Mouse (Mus musculus): Measurements from ENCODE around the gene Ctss. TPM values are rescaled to one million over a fixed set of nuclear protein-coding genes. Genes with fewer than 3 reads are reported as not detected.

Gene Ctss
- polyA plus RNA-seq, 1 experiment from 2014 or later, result 13.9 TPM

- H3K4me1 ChIP-seq (ENCODE audit: control insufficient read depth, insufficient read depth, low read length), result peaks cover 7% of the 10 kb centered on the region; the same call in 1 of the 2 replicates
- H3K27ac ChIP-seq (ENCODE audit: low read depth, low read length), result peak within 1 kb of the TSS; percentile 48; the same call in 1 of the 2 replicates
- H3K9me3 ChIP-seq (ENCODE audit: control insufficient read depth, low read length), result no peaks in the 10 kb centered on the region
- H3K4me2 ChIP-seq (ENCODE audit: low read depth, low read length), result peak within 1 kb of the TSS; percentile 75
- no peaks in the 10 kb centered on the region for H3K27me3 ChIP-seq (ENCODE audit: control insufficient read depth, insufficient read depth, low read length)
- H3K4me3 ChIP-seq (ENCODE audit: low read depth, low read length), result peak within 1 kb of the TSS; percentile 58
- H3K36me3 ChIP-seq (ENCODE audit: control insufficient read depth, insufficient read depth, low read length), result no peaks in the 10 kb centered on the region; the same call in 1 of the 2 replicates
- ATAC-seq (ENCODE audit: low read depth), result peak; percentile 100
- H3K9ac ChIP-seq (replicated peaks; ENCODE audit: low read depth, low read length), result peak within 1 kb of the TSS; percentile 47
- under 1% methylated on average over 12 of the region's 12 CpGs for WGBS
Measured at GRCm38 (mm10) chr3:95588604-95589086, 62.1 kb downstream of the Ctss start, which contains the start of gene Golph3l. TSS of gene Golph3l (plus strand) at chr3:95588934.

- Histone ChIP-seq H3K9ac (replicated peaks; ENCODE audit: low read depth, low read length) (no peak overlapping the region), H3K9me3 (ENCODE audit: control insufficient read depth, low read length) (no peaks in the 10 kb centered on the region), H3K4me1 (ENCODE audit: control insufficient read depth, insufficient read depth, low read length) (no peaks in the 10 kb centered on the region), H3K4me3 (ENCODE audit: low read depth, low read length) (no peak overlapping the region), H3K36me3 (ENCODE audit: control insufficient read depth, insufficient read depth, low read length) (peaks cover 11% of the 10 kb centered on the region), H3K27ac (ENCODE audit: low read depth, low read length) (no peak overlapping the region), H3K27me3 (ENCODE audit: control insufficient read depth, insufficient read depth, low read length) (no peaks in the 10 kb centered on the region), H3K4me2 (ENCODE audit: low read depth, low read length) (no peak overlapping the region)
- ATAC-seq (ENCODE audit: low read depth), result no peak
Measured at GRCm38 (mm10) chr3:95598734-95599133, 72.1 kb downstream of the Ctss start.

GRCm38 (mm10) chr3:95601287-95601686, 74.7 kb downstream of the Ctss start:
- 87% methylated on average over 3 of the region's 3 CpGs for WGBS
- Histone ChIP-seq H3K36me3 (ENCODE audit: control insufficient read depth, insufficient read depth, low read length) (no peaks in the 10 kb centered on the region), H3K4me2 (ENCODE audit: low read depth, low read length) (no peak overlapping the region), H3K27ac (ENCODE audit: low read depth, low read length) (no peak overlapping the region), H3K4me1 (ENCODE audit: control insufficient read depth, insufficient read depth, low read length) (no peaks in the 10 kb centered on the region), H3K27me3 (ENCODE audit: control insufficient read depth, insufficient read depth, low read length) (no peaks in the 10 kb centered on the region), H3K9ac (replicated peaks; ENCODE audit: low read depth, low read length) (no peak overlapping the region), H3K4me3 (ENCODE audit: low read depth, low read length) (no peak overlapping the region), H3K9me3 (ENCODE audit: control insufficient read depth, low read length) (no peaks in the 10 kb centered on the region)
- ATAC-seq (ENCODE audit: low read depth), result no peak

Other genes starting within 250 kb of the Ctss start
- gene Mindy1, start 245.4 kb upstream of the Ctss start, polyA plus RNA-seq (2014; fragmentation: Nextera tagmentation; extraction: Ambion mirVana), result 37.2 and 47.3 TPM in 2 replicates
- 59.1 and 66.7 TPM in 2 replicates for gene Prune1, start 244.7 kb upstream of the Ctss start, polyA plus RNA-seq (2014; fragmentation: Nextera tagmentation; extraction: Ambion mirVana)
- gene Anxa9, start 219.6 kb upstream of the Ctss start, polyA plus RNA-seq (2014; fragmentation: Nextera tagmentation; extraction: Ambion mirVana), result 0.18 and 0.28 TPM in 2 replicates
- gene Cers2, start 212.0 kb upstream of the Ctss start, polyA plus RNA-seq (2014; fragmentation: Nextera tagmentation; extraction: Ambion mirVana), result 75.0 and 85.1 TPM in 2 replicates
- gene Setdb1, start 169.6 kb upstream of the Ctss start, polyA plus RNA-seq (2014; fragmentation: Nextera tagmentation; extraction: Ambion mirVana), result 50.4 and 54.3 TPM in 2 replicates
- gene 4930558C23Rik, start 123.9 kb upstream of the Ctss start, polyA plus RNA-seq (2014; fragmentation: Nextera tagmentation; extraction: Ambion mirVana), result not detected in 2 replicates
- 12.5 and 18.6 TPM in 2 replicates for gene Arnt, start 92.4 kb upstream of the Ctss start, polyA plus RNA-seq (2014; fragmentation: Nextera tagmentation; extraction: Ambion mirVana)
- gene Ctsk, start 27.5 kb upstream of the Ctss start, polyA plus RNA-seq (2014; fragmentation: Nextera tagmentation; extraction: Ambion mirVana), result 2.4 and 17.0 TPM in 2 replicates
- not detected in 2 replicates for gene Hormad1, start 32.9 kb downstream of the Ctss start, polyA plus RNA-seq (2014; fragmentation: Nextera tagmentation; extraction: Ambion mirVana)
- 29.5 and 32.4 TPM in 2 replicates for gene Golph3l, start 62.1 kb downstream of the Ctss start, polyA plus RNA-seq (2014; fragmentation: Nextera tagmentation; extraction: Ambion mirVana)
- 94.2 and 101 TPM in 2 replicates for gene Ensa, start 98.2 kb downstream of the Ctss start, polyA plus RNA-seq (2014; fragmentation: Nextera tagmentation; extraction: Ambion mirVana)
- gene Mcl1, start 132.0 kb downstream of the Ctss start, polyA plus RNA-seq (2014; fragmentation: Nextera tagmentation; extraction: Ambion mirVana), result 49.0 and 65.6 TPM in 2 replicates
- 0.88 and 1.1 TPM in 2 replicates for gene Adamtsl4, start 161.1 kb downstream of the Ctss start, polyA plus RNA-seq (2014; fragmentation: Nextera tagmentation; extraction: Ambion mirVana)
- 7.7 and 11.3 TPM in 2 replicates for gene Ecm1, start 212.8 kb downstream of the Ctss start, polyA plus RNA-seq (2014; fragmentation: Nextera tagmentation; extraction: Ambion mirVana)
- 47.4 and 47.5 TPM in 2 replicates for gene Tars2, start 233.4 kb downstream of the Ctss start, polyA plus RNA-seq (2014; fragmentation: Nextera tagmentation; extraction: Ambion mirVana)

Measured in neural tube, embryonic 14.5 days (tissue).